Mouse (Mus musculus): ENCODE data around the gene Gm20792. TPM values are rescaled to one million over a fixed set of nuclear protein-coding genes. Genes with fewer than 3 reads are reported as not detected.
"Not testable (repeated sequence)": the region's sequence is repeated elsewhere in the genome, so short reads cannot be mapped to it uniquely, and the experiment has no call there.

Gm20792 gene
- polyA plus RNA-seq (2014; fragmentation: Nextera tagmentation; extraction: Ambion mirVana): not detected in 2 replicates

DNA sequence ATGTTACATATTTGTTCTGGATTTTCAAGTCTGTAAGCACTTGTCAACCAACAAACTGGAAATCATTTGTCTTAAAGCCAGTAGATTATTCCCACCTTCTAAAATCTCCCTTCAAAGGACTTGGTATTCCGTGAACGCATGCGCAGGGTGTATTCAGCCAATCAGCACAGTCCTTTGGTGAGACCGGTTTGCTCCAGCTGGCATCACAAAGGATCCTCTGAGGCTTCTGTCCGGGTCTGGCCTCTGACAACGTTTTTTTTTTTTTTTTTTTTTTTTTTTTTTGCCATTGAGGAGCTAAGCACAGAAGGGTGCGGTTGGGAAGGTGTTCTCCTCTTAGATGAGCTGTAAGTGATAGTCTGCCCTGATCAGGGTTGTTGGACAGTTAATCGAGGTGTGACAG is at the start of gene Gm20792:
Gm20792 (plus strand) TSS at position 301 of the 400 bp plus-strand sequence.
- not testable (repeated sequence) for H3K9me3 ChIP-seq (ENCODE audit: control insufficient read depth, low read length); H3K36me3 ChIP-seq (ENCODE audit: control insufficient read depth, insufficient read depth, low read length); ATAC-seq (replicated peaks; ENCODE audit: low FRiP score, low TSS enrichment, low read depth); DNase-seq (ENCODE audit: low spot score); H3K4me3 ChIP-seq (ENCODE audit: low read depth, low read length); H3K27ac ChIP-seq (ENCODE audit: low read depth); H3K4me2 ChIP-seq (ENCODE audit: low read length); H3K9ac ChIP-seq (ENCODE audit: low read length); H3K27me3 ChIP-seq (replicated peaks; ENCODE audit: control insufficient read depth, insufficient read depth, low read length); H3K4me1 ChIP-seq (replicated peaks; ENCODE audit: control insufficient read depth, insufficient read depth, low read length)
- WGBS: no CpG with 5 or more reads among the region's 8 CpGs

Measured in intestine, embryonic 14.5 days (tissue).